Mouse (Mus musculus) limb, embryonic 10.5 days (tissue): ENCODE results near the gene Ccr9. TPM values are rescaled to one million over a fixed set of nuclear protein-coding genes. Genes with fewer than 3 reads are reported as not detected.
"Not testable (repeated sequence)": the region's sequence is repeated elsewhere in the genome, so short reads cannot be mapped to it uniquely, and the experiment has no call there.

Experiments used
- DNase-seq: peaks from one replicate; pipeline ENCODE4 v3.0.0-alpha.2; 2017; ENCODE audit warnings: low spot score
- H3K27ac ChIP-seq: fragments of 300-500 bp; sonication (generic); 2 replicates; pipeline ENCODE4 v1.5.1; 2016; ENCODE audit warnings: mild to moderate bottlenecking
- H3K27me3 ChIP-seq: fragments of 300-500 bp; sonication (generic); 2 replicates; pipeline ENCODE4 v1.6.1; 2016; ENCODE audit warnings: low read depth, mild to moderate bottlenecking; ENCODE audit not compliant: poor library complexity, severe bottlenecking
- H3K36me3 ChIP-seq: fragments of 300-500 bp; sonication (generic); 2 replicates; pipeline ENCODE4 v1.6.1; 2016; ENCODE audit warnings: mild to moderate bottlenecking, moderate library complexity
- H3K4me1 ChIP-seq: fragments of 300-500 bp; sonication (generic); 2 replicates; pipeline ENCODE4 v1.6.1; 2016
- H3K4me3 ChIP-seq: fragments of 300-500 bp; sonication (generic); 2 replicates; pipeline ENCODE4 v1.5.1; 2016; ENCODE audit warnings: mild to moderate bottlenecking, moderate library complexity
- H3K9me3 ChIP-seq: fragments of 300-500 bp; sonication (generic); replicated peaks from 2 replicates; pipeline ENCODE4 v1.6.1; 2016; ENCODE audit warnings: mild to moderate bottlenecking
- WGBS: fragments of 180-500 bp; shearing (Covaris S2); methylation state at CpG from one replicate; pipeline ENCODE4 v1.1.7; 2016; 5-methylcytosine and 5-hydroxymethylcytosine counted together
- polyA plus RNA-seq: library from polyadenylated mRNA; unstranded; fragments of >200 nt; fragmentation: Nextera tagmentation; extraction: Ambion mirVana; gene quantifications from 2 replicates; pipeline ENCODE4 v1.2.1, GENCODE M21; 2016

The Ccr9 gene
- polyA plus RNA-seq, 1 experiment from 2014 or later: 0.10 TPM

- no peaks in the 10 kb centered on the region for H3K4me1 ChIP-seq
- H3K4me3 ChIP-seq: no peak overlapping the region
- no peaks in the 10 kb centered on the region for H3K36me3 ChIP-seq
- no peak for DNase-seq
- 75% methylated on average over 3 of the region's 3 CpGs for WGBS
- H3K27me3 ChIP-seq: no peaks in the 10 kb centered on the region
- H3K27ac ChIP-seq: no peak overlapping the region
- H3K9me3 ChIP-seq: no peaks in the 10 kb centered on the region
These were observed 53.0 kb downstream of the Ccr9 start for GRCm38 (mm10) chr9:123731271-123731670.

GRCm38 (mm10) chr9:123734133-123734532, 55.9 kb downstream of the Ccr9 start:
- no peaks in the 10 kb centered on the region for H3K27me3 ChIP-seq
- no peak for DNase-seq
- no peaks in the 10 kb centered on the region for H3K36me3 ChIP-seq
- WGBS: 80% methylated on average over 3 of the region's 3 CpGs
- H3K4me3 ChIP-seq: no peak overlapping the region
- no peaks in the 10 kb centered on the region for H3K9me3 ChIP-seq
- H3K4me1 ChIP-seq: no peaks in the 10 kb centered on the region
- no peak overlapping the region for H3K27ac ChIP-seq

- WGBS: 84% methylated on average over 4 of the region's 4 CpGs
- H3K9me3 ChIP-seq: no peaks in the 10 kb centered on the region
- H3K27me3 ChIP-seq: no peaks in the 10 kb centered on the region
- no peak overlapping the region for H3K4me3 ChIP-seq
- H3K27ac ChIP-seq: no peak overlapping the region
- H3K4me1 ChIP-seq: no peaks in the 10 kb centered on the region
- DNase-seq: no peak
- no peaks in the 10 kb centered on the region for H3K36me3 ChIP-seq
These were observed 62.6 kb downstream of the Ccr9 start for GRCm38 (mm10) chr9:123740799-123741198.

GRCm38 (mm10) chr9:123749687-123750086, 71.4 kb downstream of the Ccr9 start:
- H3K4me3 ChIP-seq, H3K36me3 ChIP-seq, H3K27me3 ChIP-seq, H3K27ac ChIP-seq, H3K9me3 ChIP-seq, DNase-seq, H3K4me1 ChIP-seq: not testable (repeated sequence)
- WGBS: 94% methylated on average over 8 of the region's 8 CpGs

GRCm38 (mm10) chr9:123754333-123754732, 76.1 kb downstream of the Ccr9 start:
- WGBS: 92% methylated on average over 4 of the region's 4 CpGs
- no peaks in the 10 kb centered on the region for H3K9me3 ChIP-seq

GRCm38 (mm10) chr9:123756752-123757151, 78.5 kb downstream of the Ccr9 start:
- no peaks in the 10 kb centered on the region for H3K36me3 ChIP-seq
- DNase-seq: no peak
- WGBS: 86% methylated on average over 3 of the region's 3 CpGs

More at GRCm38 (mm10) chr9:123754333-123754732, 76.1 kb downstream of the Ccr9 start:
- Histone ChIP-seq H3K4me1 (no peaks in the 10 kb centered on the region), H3K27ac (no peak overlapping the region), H3K4me3 (no peak overlapping the region), H3K36me3 (no peaks in the 10 kb centered on the region), H3K27me3 (no peaks in the 10 kb centered on the region)
- no peak for DNase-seq

GRCm38 (mm10) chr9:123757326-123757725, 79.1 kb downstream of the Ccr9 start:
- H3K36me3 ChIP-seq: no peaks in the 10 kb centered on the region
- 62% methylated on average over 2 of the region's 2 CpGs for WGBS
- no peak for DNase-seq

More at GRCm38 (mm10) chr9:123756752-123757151, 78.5 kb downstream of the Ccr9 start:
- no peak overlapping the region for H3K4me3 ChIP-seq
- no peaks in the 10 kb centered on the region for H3K27me3 ChIP-seq
- no peaks in the 10 kb centered on the region for H3K4me1 ChIP-seq
- H3K9me3 ChIP-seq: no peaks in the 10 kb centered on the region
- no peak overlapping the region for H3K27ac ChIP-seq

GRCm38 (mm10) chr9:123758156-123758555, 79.9 kb downstream of the Ccr9 start:
- Histone ChIP-seq H3K4me1 (no peaks in the 10 kb centered on the region), H3K9me3 (no peaks in the 10 kb centered on the region), H3K27ac (no peak overlapping the region), H3K4me3 (no peak overlapping the region), H3K27me3 (no peaks in the 10 kb centered on the region), H3K36me3 (no peaks in the 10 kb centered on the region)
- WGBS: 84% methylated on average over 1 of the region's 1 CpGs
- DNase-seq: no peak

More at GRCm38 (mm10) chr9:123757326-123757725, 79.1 kb downstream of the Ccr9 start:
- Histone ChIP-seq H3K4me3 (no peak overlapping the region), H3K9me3 (no peaks in the 10 kb centered on the region), H3K4me1 (no peaks in the 10 kb centered on the region), H3K27ac (no peak overlapping the region), H3K27me3 (no peaks in the 10 kb centered on the region)

- no peaks in the 10 kb centered on the region for H3K36me3 ChIP-seq
- WGBS: 80% methylated on average over 4 of the region's 4 CpGs
These were observed 80.4 kb downstream of the Ccr9 start for GRCm38 (mm10) chr9:123758645-123759044.

GRCm38 (mm10) chr9:123760806-123761205, 82.6 kb downstream of the Ccr9 start:
- no peak for DNase-seq
- WGBS: 90% methylated on average over 3 of the region's 3 CpGs
- Histone ChIP-seq H3K4me1 (no peaks in the 10 kb centered on the region), H3K9me3 (no peaks in the 10 kb centered on the region), H3K27me3 (no peaks in the 10 kb centered on the region), H3K4me3 (no peak overlapping the region), H3K27ac (no peak overlapping the region), H3K36me3 (no peaks in the 10 kb centered on the region)

More at GRCm38 (mm10) chr9:123758645-123759044, 80.4 kb downstream of the Ccr9 start:
- no peak overlapping the region for H3K27ac ChIP-seq
- no peaks in the 10 kb centered on the region for H3K4me1 ChIP-seq
- DNase-seq: no peak
- H3K4me3 ChIP-seq: no peak overlapping the region
- no peaks in the 10 kb centered on the region for H3K9me3 ChIP-seq
- H3K27me3 ChIP-seq: no peaks in the 10 kb centered on the region

- H3K27me3 ChIP-seq: no peaks in the 10 kb centered on the region
- H3K36me3 ChIP-seq: no peaks in the 10 kb centered on the region
- H3K9me3 ChIP-seq: no peaks in the 10 kb centered on the region
- WGBS: 90% methylated on average over 4 of the region's 4 CpGs
- no peak for DNase-seq
- no peak overlapping the region for H3K4me3 ChIP-seq
- H3K27ac ChIP-seq: no peak overlapping the region
- no peaks in the 10 kb centered on the region for H3K4me1 ChIP-seq
These were observed 84.6 kb downstream of the Ccr9 start for GRCm38 (mm10) chr9:123762886-123763285.

GRCm38 (mm10) chr9:123763771-123764170, 85.5 kb downstream of the Ccr9 start:
- DNase-seq: no peak
- no peak overlapping the region for H3K4me3 ChIP-seq
- H3K27ac ChIP-seq: no peak overlapping the region
- H3K4me1 ChIP-seq: no peaks in the 10 kb centered on the region
- 83% methylated on average over 3 of the region's 3 CpGs for WGBS
- H3K27me3 ChIP-seq: no peaks in the 10 kb centered on the region
- H3K9me3 ChIP-seq: no peaks in the 10 kb centered on the region
- no peaks in the 10 kb centered on the region for H3K36me3 ChIP-seq

- H3K27me3 ChIP-seq: no peaks in the 10 kb centered on the region
- DNase-seq: no peak
- no peaks in the 10 kb centered on the region for H3K4me1 ChIP-seq
- H3K36me3 ChIP-seq: no peaks in the 10 kb centered on the region
- no peak overlapping the region for H3K4me3 ChIP-seq
- WGBS: 90% methylated on average over 3 of the region's 3 CpGs
- H3K27ac ChIP-seq: no peak overlapping the region
- no peaks in the 10 kb centered on the region for H3K9me3 ChIP-seq
These were observed 88.8 kb downstream of the Ccr9 start for GRCm38 (mm10) chr9:123766996-123767395.

GRCm38 (mm10) chr9:123768443-123768842, 90.2 kb downstream of the Ccr9 start:
- WGBS: 82% methylated on average over 1 of the region's 1 CpGs
- H3K27me3 ChIP-seq: no peaks in the 10 kb centered on the region
- H3K27ac ChIP-seq: no peak overlapping the region
- no peaks in the 10 kb centered on the region for H3K9me3 ChIP-seq
- no peak for DNase-seq
- no peaks in the 10 kb centered on the region for H3K36me3 ChIP-seq
- H3K4me1 ChIP-seq: no peaks in the 10 kb centered on the region
- H3K4me3 ChIP-seq: no peak overlapping the region
